Mouse (Mus musculus) cerebellum, adult 2 months (tissue): ENCODE data around the gene Lefty1.

Experiments used
- CTCF ChIP-seq: fragments of 200-500 bp; IDR thresholded peaks from 2 replicates; pipeline ENCODE4 v1.5.1; 2011; ENCODE audit warnings: low read depth, mild to moderate bottlenecking, control low read depth, low read length, moderate library complexity, borderline replicate concordance; ENCODE audit not compliant: insufficient read depth
- POLR2A ChIP-seq: fragments of 200-500 bp; IDR thresholded peaks from 2 replicates; pipeline ENCODE4 v1.6.1; 2011; ENCODE audit warnings: low read length, control low read depth, borderline replicate concordance; ENCODE audit not compliant: insufficient read depth

GRCm38 (mm10) chr1:180892808-180893207 is 42.0 kb upstream of the Lefty1 start, which contains the start of gene Lefty2:
- TF ChIP-seq CTCF (no peak), POLR2A (no peak)
